Mouse (Mus musculus): ENCODE results near the gene Rsph1. TPM values are rescaled to one million over a fixed set of nuclear protein-coding genes. Genes with fewer than 3 reads are reported as not detected.
A peak's percentile ranks its signal among the peaks of the same experiment; 100 is the strongest.

Gene Rsph1
- polyA plus RNA-seq, 1 experiment = 10.4 TPM

GRCm38 (mm10) chr17:31309281-31309793 is 32.2 kb upstream of the Rsph1 start:
- Histone ChIP-seq H3K4me1 (ENCODE audit: control insufficient read depth, insufficient read depth, low read length) (peaks cover 2% of the 10 kb centered on the region; the same call in 1 of the 2 replicates), H3K27ac (ENCODE audit: control insufficient read depth, insufficient read depth, low read depth, low read length, poor library complexity) (no peak overlapping the region), H3K4me3 (replicated peaks; ENCODE audit: control insufficient read depth, low read depth, low read length) (no peak overlapping the region)
- 84% methylated on average over 6 of the region's 6 CpGs for WGBS
- TF ChIP-seq CTCF (IDR thresholded peaks at IDR 0.05; ENCODE audit: control insufficient read depth, insufficient read depth, low read length) (no peak), POLR2A (IDR thresholded peaks at IDR 0.05; ENCODE audit: borderline replicate concordance, control insufficient read depth, low read depth, low read length) (no peak)

- 91% methylated on average over 7 of the region's 7 CpGs for WGBS
- Histone ChIP-seq H3K27ac (ENCODE audit: control insufficient read depth, insufficient read depth, low read depth, low read length, poor library complexity) (no peak overlapping the region), H3K4me1 (ENCODE audit: control insufficient read depth, insufficient read depth, low read length) (peaks cover 2% of the 10 kb centered on the region; the same call in 1 of the 2 replicates), H3K4me3 (replicated peaks; ENCODE audit: control insufficient read depth, low read depth, low read length) (no peak overlapping the region)
- TF ChIP-seq CTCF (IDR thresholded peaks at IDR 0.05; ENCODE audit: control insufficient read depth, insufficient read depth, low read length) (no peak), POLR2A (IDR thresholded peaks at IDR 0.05; ENCODE audit: borderline replicate concordance, control insufficient read depth, low read depth, low read length) (no peak)
Observed at GRCm38 (mm10) chr17:31308291-31308816, 31.2 kb upstream of the Rsph1 start.

DNA sequence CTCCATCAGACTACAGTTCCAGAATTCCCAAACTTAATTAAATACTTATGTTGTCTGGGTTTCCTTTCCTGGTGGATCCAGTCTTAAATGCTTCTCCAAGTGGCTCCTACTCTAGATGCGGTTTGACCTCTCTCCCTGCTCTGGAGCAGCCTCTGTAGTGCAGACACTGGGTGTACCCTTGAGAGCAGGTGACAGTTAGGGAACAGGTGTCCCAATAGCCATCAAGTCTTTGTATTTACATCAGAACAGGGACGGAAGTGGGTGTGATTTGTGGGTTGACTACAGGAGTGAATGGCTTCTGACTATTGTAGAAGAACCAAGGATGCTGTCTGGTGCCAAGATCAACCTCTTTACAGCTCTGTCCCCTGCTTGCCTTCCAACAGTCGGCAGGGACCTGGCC is 30.6 kb upstream of the Rsph1 start:
- peaks cover 2% of the 10 kb centered on the region; the same call in 1 of the 2 replicates for H3K4me1 ChIP-seq (ENCODE audit: control insufficient read depth, insufficient read depth, low read length)
- H3K4me3 ChIP-seq (replicated peaks; ENCODE audit: control insufficient read depth, low read depth, low read length) = no peak overlapping the region
- WGBS = 74% methylated on average over 3 of the region's 3 CpGs
- H3K27ac ChIP-seq (ENCODE audit: control insufficient read depth, insufficient read depth, low read depth, low read length, poor library complexity) = no peak overlapping the region
- TF ChIP-seq CTCF (IDR thresholded peaks at IDR 0.05; ENCODE audit: control insufficient read depth, insufficient read depth, low read length) (no peak), POLR2A (IDR thresholded peaks at IDR 0.05; ENCODE audit: borderline replicate concordance, control insufficient read depth, low read depth, low read length) (no peak)

DNA sequence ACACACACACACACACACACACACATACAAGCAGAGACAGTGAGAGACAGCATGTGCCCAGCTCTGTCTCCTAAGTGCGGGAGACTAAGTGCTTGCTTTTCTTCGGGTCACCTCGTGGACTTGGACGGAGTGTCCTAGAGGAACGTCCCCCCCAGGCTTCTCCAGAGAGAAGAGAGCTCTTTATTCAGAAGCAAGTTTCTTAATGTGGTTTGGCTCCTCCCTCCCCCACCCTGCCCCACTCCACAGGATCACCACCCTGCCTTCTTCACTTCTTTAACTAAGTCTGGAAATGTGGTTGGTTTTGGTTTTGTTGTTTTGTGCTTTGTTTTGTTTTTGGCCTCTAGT is 28.6 kb upstream of the Rsph1 start:
- H3K4me3 ChIP-seq (replicated peaks; ENCODE audit: control insufficient read depth, low read depth, low read length) = no peak overlapping the region
- TF ChIP-seq POLR2A (IDR thresholded peaks at IDR 0.05; ENCODE audit: borderline replicate concordance, control insufficient read depth, low read depth, low read length) (no peak), CTCF (IDR thresholded peaks at IDR 0.05; ENCODE audit: control insufficient read depth, insufficient read depth, low read length) (no peak)
- WGBS = 58% methylated on average over 5 of the region's 5 CpGs
- H3K27ac ChIP-seq (ENCODE audit: control insufficient read depth, insufficient read depth, low read depth, low read length, poor library complexity) = no peak overlapping the region
- H3K4me1 ChIP-seq (ENCODE audit: control insufficient read depth, insufficient read depth, low read length) = peaks cover 2% of the 10 kb centered on the region; the same call in 1 of the 2 replicates

DNA sequence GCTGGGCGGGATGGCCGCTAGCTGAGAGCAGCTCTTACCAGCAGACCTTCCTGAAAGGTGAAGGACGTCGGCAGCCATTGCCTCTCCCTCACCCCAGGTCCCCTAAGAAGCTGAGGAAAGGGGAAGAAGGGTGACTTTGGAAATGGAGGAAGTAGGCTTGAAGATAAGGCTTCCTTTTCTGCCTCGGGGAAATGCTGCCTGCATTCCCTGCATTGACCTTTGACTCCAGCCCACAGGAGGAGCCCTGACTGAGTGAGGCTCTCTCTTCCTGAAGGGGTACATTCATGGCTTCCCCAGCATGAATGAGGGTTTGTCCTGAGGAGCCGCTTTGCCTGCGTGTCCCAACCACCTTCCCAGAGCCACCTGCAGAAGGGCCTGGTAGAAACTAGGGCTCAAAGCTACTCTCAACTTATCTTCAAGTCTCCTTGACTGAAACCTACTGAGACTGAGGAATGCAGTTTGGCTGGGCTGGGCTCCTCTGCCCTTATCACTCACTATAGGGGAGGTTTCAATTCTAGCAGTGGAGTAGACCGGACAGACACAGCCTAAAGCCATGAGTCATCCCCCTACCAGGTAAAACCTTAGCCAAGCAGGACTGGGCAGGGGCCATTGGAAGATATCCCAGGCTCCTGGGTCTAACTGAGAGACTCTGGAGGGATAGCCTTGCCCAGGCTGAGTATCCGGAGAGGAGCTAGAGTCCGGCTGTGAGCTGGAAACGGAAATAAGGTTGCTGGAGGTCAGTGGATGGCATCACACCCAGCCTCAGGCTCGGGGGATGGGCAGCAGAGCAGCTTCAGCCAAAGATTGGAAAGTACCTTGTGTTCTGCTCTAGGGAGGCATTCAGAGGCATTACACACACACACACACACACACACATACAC is 28.0 kb upstream of the Rsph1 start:
- peak overlapping the region; percentile 7 for H3K27ac ChIP-seq (ENCODE audit: control insufficient read depth, insufficient read depth, low read depth, low read length, poor library complexity)
- no peak for TF ChIP-seq CTCF (IDR thresholded peaks at IDR 0.05; ENCODE audit: control insufficient read depth, insufficient read depth, low read length)
- 40% methylated on average over 12 of the region's 12 CpGs for WGBS
- H3K4me3 ChIP-seq (replicated peaks; ENCODE audit: control insufficient read depth, low read depth, low read length) = no peak overlapping the region
- peaks cover 2% of the 10 kb centered on the region; the same call in 1 of the 2 replicates for H3K4me1 ChIP-seq (ENCODE audit: control insufficient read depth, insufficient read depth, low read length)

DNA sequence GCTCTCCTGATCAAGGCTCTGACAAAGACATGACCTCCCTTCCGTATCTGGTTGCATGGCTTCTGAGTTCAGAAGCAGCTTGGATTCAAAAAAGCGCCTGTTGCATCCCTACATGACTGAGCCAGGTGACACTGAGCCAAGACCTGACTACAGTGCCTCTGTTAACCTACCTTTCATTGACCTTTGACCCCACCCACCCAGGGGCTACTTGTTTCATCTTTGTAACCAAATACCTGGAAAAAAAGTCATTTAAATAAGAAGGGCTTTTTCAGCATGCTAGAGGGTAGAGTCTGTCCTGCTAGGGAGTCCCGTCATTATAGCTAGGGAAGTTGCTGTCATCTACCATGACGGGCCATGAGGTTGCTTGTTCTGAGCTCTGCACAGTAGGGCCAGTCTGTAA is 26.2 kb upstream of the Rsph1 start:
- H3K4me3 ChIP-seq (replicated peaks; ENCODE audit: control insufficient read depth, low read depth, low read length) = no peak overlapping the region
- WGBS = 86% methylated on average over 4 of the region's 4 CpGs
- TF ChIP-seq CTCF (IDR thresholded peaks at IDR 0.05; ENCODE audit: control insufficient read depth, insufficient read depth, low read length) (no peak), POLR2A (IDR thresholded peaks at IDR 0.05; ENCODE audit: borderline replicate concordance, control insufficient read depth, low read depth, low read length) (no peak)
- H3K4me1 ChIP-seq (ENCODE audit: control insufficient read depth, insufficient read depth, low read length) = peaks cover 2% of the 10 kb centered on the region; the same call in 1 of the 2 replicates
- H3K27ac ChIP-seq (ENCODE audit: control insufficient read depth, insufficient read depth, low read depth, low read length, poor library complexity) = no peak overlapping the region

DNA sequence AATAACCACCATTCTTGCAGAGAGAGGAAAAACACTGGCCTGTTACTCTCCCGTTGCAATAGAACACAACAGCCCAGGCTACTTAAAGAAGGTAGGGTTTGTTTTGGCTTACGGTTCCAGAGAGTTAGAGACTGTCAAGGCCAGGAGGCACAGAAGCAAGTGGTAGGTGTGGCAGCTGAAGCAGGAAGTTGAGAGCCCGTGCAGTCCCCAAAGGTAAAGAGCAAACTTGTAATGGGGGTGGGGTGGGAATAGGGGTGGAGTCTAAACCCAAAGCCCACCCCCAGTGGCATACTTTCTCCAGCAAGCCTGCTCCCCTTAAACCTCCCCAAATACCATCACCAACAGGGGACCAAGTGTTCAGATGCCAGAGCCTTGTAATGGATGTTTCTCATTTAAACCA is 23.6 kb upstream of the Rsph1 start:
- Histone ChIP-seq H3K4me1 (ENCODE audit: control insufficient read depth, insufficient read depth, low read length) (peaks cover 4% of the 10 kb centered on the region), H3K27ac (ENCODE audit: control insufficient read depth, insufficient read depth, low read depth, low read length, poor library complexity) (no peak overlapping the region), H3K4me3 (replicated peaks; ENCODE audit: control insufficient read depth, low read depth, low read length) (no peak overlapping the region)
- 59% methylated on average over 3 of the region's 3 CpGs for WGBS
- no peak for TF ChIP-seq POLR2A (IDR thresholded peaks at IDR 0.05; ENCODE audit: borderline replicate concordance, control insufficient read depth, low read depth, low read length)
- TF ChIP-seq CTCF (IDR thresholded peaks at IDR 0.05; ENCODE audit: control insufficient read depth, insufficient read depth, low read length) = no peak

- 75% methylated on average over 4 of the region's 4 CpGs for WGBS
- Histone ChIP-seq H3K4me1 (ENCODE audit: control insufficient read depth, insufficient read depth, low read length) (peaks cover 2% of the 10 kb centered on the region), H3K4me3 (replicated peaks; ENCODE audit: control insufficient read depth, low read depth, low read length) (no peak overlapping the region), H3K27ac (ENCODE audit: control insufficient read depth, insufficient read depth, low read depth, low read length, poor library complexity) (no peak overlapping the region)
- TF ChIP-seq CTCF (IDR thresholded peaks at IDR 0.05; ENCODE audit: control insufficient read depth, insufficient read depth, low read length) (no peak), POLR2A (IDR thresholded peaks at IDR 0.05; ENCODE audit: borderline replicate concordance, control insufficient read depth, low read depth, low read length) (no peak)
Observed at GRCm38 (mm10) chr17:31299981-31300380, 22.8 kb upstream of the Rsph1 start.
